Mouse (Mus musculus) kidney, adult 2 months (tissue): ENCODE measurements around the gene Slc38a4. TPM values are rescaled to one million over a fixed set of nuclear protein-coding genes. Genes with fewer than 3 reads are reported as not detected.

Experiments used
- DNase-seq: peaks from one replicate; pipeline ENCODE4 v3.0.0; 2021
- H3K27ac ChIP-seq: fragments of 200-500 bp; 2 replicates; pipeline ENCODE4 v1.5.1; 2012; ENCODE audit warnings: low read depth, low read length, control low read depth, inconsistent platforms; ENCODE audit not compliant: insufficient read depth
- H3K27me3 ChIP-seq: fragments of 200-500 bp; replicated peaks from 2 replicates; pipeline ENCODE4 v1.6.1; 2012; ENCODE audit warnings: mild to moderate bottlenecking, moderate library complexity, low read length, inconsistent platforms; ENCODE audit not compliant: control insufficient read depth, insufficient read depth
- H3K36me3 ChIP-seq: fragments of 200-500 bp; 2 replicates; pipeline ENCODE4 v1.6.1; 2012; ENCODE audit warnings: mild to moderate bottlenecking, moderate library complexity, low read length, inconsistent platforms; ENCODE audit not compliant: control insufficient read depth, insufficient read depth
- H3K4me1 ChIP-seq: fragments of 200-500 bp; 2 replicates; pipeline ENCODE4 v1.6.1; 2011; ENCODE audit warnings: low read length; ENCODE audit not compliant: control insufficient read depth, insufficient read depth
- H3K4me3 ChIP-seq: fragments of 200-500 bp; 2 replicates; pipeline ENCODE4 v1.5.1; 2011; ENCODE audit warnings: mild to moderate bottlenecking, low read depth, low read length, control low read depth; ENCODE audit not compliant: insufficient read depth
- CTCF ChIP-seq: fragments of 200-500 bp; conservative IDR thresholded peaks from 2 replicates; pipeline ENCODE4 v1.5.1; 2011; ENCODE audit warnings: low read depth, mild to moderate bottlenecking, control low read depth, low read length, moderate library complexity, mixed read lengths; ENCODE audit not compliant: insufficient read depth, insufficient read length
- POLR2A ChIP-seq: fragments of 200-500 bp; IDR thresholded peaks from one replicate; pipeline ENCODE4 v1.6.1; 2011; ENCODE audit warnings: low read depth, low read length, control low read depth
- WGBS: fragments of 180-500 bp; shearing (Covaris S2); methylation state at CpG from one replicate; pipeline ENCODE4 v1.1.7; 2018; 5-methylcytosine and 5-hydroxymethylcytosine counted together
- polyA plus RNA-seq: library from polyadenylated mRNA; depleted of rRNA; stranded (reverse); fragments of >200 nt; gene quantifications from 2 replicates; pipeline ENCODE4 v1.2.3, GENCODE M21; 2012

Gene Slc38a4
- polyA plus RNA-seq, 1 experiment: 2.7 TPM

DNA sequence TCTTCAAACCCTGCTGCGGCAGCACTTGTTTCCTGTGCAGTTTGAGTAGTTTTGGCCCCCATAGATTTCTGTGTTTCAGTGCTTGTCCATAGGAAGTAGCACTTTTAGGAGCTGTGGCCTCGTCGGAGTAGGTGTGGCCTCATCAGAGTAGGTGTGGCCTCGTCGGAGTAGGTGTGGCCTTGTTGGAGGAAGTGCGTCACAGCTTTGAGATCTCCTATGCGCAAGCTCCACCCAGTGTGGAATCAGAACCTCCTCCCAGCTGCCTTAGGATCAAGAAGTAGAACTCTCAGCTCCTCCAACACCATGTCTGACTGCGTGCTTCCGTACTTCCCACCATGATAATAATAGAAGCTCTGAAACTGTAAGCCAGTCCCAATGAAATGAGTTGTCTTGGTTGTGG is 83.8 kb downstream of the Slc38a4 start:
- WGBS: 84% methylated on average over 9 of the region's 9 CpGs
- H3K36me3 ChIP-seq: no peaks in the 10 kb centered on the region
- H3K27ac ChIP-seq: no peak overlapping the region
- no peak for DNase-seq
- TF ChIP-seq POLR2A: no peak
- TF ChIP-seq CTCF: no peak
- no peaks in the 10 kb centered on the region for H3K4me1 ChIP-seq
- H3K27me3 ChIP-seq: no peaks in the 10 kb centered on the region
- H3K4me3 ChIP-seq: no peak overlapping the region

DNA sequence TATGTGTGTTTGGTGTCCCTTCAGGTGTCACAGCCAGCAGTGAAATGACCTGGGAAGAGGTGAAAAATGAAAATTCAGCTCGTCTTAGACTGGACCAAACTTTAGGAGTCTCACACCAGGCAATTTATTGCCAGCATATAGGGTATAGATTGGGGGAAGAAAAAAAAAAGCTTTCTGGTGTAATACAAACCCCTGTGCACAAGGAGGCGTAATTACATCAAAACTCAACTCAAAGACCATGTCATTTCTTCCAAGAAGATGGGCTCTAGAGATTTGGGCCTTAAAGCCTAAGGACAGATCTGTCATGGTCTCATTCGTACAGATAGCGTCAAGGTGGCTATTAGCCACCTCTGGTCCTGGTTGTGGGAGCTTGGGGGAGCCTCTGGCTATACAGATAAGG is 86.0 kb downstream of the Slc38a4 start:
- no peak for DNase-seq
- no peak for TF ChIP-seq POLR2A
- 0 out of 2 replicates have a peak, but pooled peaks have one; percentile 3 for TF ChIP-seq CTCF
- 70% methylated on average over 4 of the region's 4 CpGs for WGBS
- Histone ChIP-seq H3K4me3 (no peak overlapping the region), H3K36me3 (no peaks in the 10 kb centered on the region), H3K27ac (no peak overlapping the region), H3K4me1 (no peaks in the 10 kb centered on the region), H3K27me3 (no peaks in the 10 kb centered on the region)

DNA sequence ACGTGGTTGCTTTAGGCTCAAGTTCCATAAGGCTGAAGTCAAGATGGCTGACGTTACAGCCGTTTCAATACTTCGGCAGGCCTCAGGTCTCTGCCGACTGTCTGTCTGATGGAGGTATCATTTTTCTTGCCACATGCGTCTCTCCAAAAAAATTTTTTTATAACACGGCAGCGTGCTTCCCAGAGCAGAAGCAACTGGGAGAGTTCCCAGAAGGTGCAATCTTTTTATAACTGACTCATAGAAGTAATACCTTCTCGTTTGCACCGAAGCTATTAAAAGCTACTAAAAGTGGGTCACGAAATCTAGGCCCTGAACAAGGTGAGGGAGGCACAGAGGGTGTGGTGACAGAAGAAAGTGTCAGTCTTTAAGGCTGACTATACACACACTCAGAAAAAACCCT is 87.0 kb downstream of the Slc38a4 start:
- TF ChIP-seq POLR2A (no peak), CTCF (no peak)
- WGBS: 90% methylated on average over 11 of the region's 11 CpGs
- Histone ChIP-seq H3K36me3 (no peaks in the 10 kb centered on the region), H3K4me3 (no peak overlapping the region), H3K4me1 (no peaks in the 10 kb centered on the region), H3K27me3 (no peaks in the 10 kb centered on the region), H3K27ac (no peak overlapping the region)
- DNase-seq: no peak

DNA sequence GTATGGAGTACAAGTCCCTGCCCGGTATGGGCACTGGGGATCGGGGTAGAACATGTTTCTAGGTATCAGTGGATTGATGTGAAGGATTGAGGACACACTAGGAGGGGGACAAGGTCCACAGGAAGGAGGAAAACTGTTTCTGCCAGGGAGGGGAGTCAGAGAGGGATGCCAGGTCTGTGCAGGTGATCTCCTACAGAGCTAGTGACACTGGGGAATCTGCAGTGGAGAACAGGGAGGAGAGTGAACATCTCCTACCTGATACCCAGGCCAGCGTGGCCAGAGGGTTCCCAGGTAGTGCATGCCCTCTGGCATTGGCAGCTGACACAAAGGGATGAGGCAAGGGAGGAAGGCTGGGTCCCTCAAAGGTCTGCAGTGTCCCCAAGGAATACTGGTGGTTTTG is 89.4 kb downstream of the Slc38a4 start:
- no peak for DNase-seq
- WGBS: 88% methylated on average over 3 of the region's 3 CpGs
- Histone ChIP-seq H3K4me1 (no peaks in the 10 kb centered on the region), H3K27me3 (no peaks in the 10 kb centered on the region), H3K36me3 (no peaks in the 10 kb centered on the region), H3K27ac (no peak overlapping the region), H3K4me3 (no peak overlapping the region)
- TF ChIP-seq POLR2A (no peak), CTCF (no peak)

DNA sequence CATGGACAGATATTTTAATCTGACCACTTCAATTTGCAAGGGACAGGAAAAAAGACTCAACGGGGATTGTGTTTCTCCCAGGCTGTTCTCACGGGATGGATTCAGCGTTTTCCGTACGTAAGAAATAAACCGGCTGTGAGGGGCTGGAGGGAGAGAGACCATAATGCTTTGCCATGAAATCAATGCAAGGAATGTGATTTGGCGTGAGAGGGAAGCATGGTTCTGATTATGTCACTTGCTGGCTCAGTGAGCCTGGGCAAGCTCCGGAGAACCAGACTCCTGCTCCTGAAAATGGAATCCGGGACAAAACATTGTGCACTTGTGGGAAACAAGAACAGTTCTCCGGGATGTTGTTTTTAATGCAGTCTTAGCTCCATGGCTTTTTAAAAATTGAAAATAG is 92.0 kb downstream of the Slc38a4 start:
- TF ChIP-seq POLR2A (no peak), CTCF (no peak)
- H3K4me1 ChIP-seq: no peaks in the 10 kb centered on the region
- no peaks in the 10 kb centered on the region for H3K36me3 ChIP-seq
- WGBS: 67% methylated on average over 10 of the region's 10 CpGs
- H3K4me3 ChIP-seq: no peak overlapping the region
- H3K27ac ChIP-seq: no peak overlapping the region
- DNase-seq: no peak
- H3K27me3 ChIP-seq: no peaks in the 10 kb centered on the region

DNA sequence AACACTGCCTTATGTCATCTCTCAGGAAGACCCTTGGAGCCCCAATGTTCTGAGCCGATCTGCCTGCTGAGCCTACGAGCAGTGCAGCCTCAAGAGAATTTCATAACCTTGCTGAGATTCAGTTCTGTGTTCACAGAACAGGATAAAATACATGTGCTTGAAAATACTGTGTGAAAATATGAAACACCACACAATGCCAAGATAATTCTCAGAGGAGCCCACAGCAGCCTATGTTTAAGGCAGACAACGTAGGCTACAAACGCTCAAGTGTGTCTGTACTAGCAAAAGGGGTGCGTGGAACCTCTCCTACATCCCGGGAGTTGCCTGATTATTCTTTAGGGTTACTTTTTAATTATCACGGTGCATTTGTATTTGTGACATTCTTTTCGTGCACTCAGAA is 92.4 kb downstream of the Slc38a4 start:
- TF ChIP-seq POLR2A: no peak
- no peak for TF ChIP-seq CTCF
- no peak overlapping the region for H3K4me3 ChIP-seq
- no peak for DNase-seq
- no peaks in the 10 kb centered on the region for H3K27me3 ChIP-seq
- no peak overlapping the region for H3K27ac ChIP-seq
- no peaks in the 10 kb centered on the region for H3K4me1 ChIP-seq
- H3K36me3 ChIP-seq: no peaks in the 10 kb centered on the region
- 83% methylated on average over 8 of the region's 8 CpGs for WGBS

DNA sequence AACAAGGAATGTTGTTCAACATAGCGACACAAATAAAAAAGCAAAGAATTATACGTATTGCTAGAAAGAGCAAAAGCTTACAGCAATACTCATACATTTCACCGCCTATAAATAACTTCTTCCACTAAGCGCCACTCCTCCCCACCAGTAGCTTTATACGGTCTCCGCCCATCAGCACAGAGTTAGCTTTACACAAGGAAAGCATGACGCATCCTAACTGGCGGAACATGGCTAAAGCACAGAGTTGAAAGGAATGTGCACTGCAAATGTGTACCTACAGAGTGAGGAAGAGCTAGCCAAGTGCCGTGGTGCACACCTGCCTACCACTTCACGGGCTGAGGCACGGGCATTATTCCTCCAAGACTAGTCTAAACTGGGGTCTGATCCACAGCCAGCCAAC is 95.4 kb downstream of the Slc38a4 start:
- H3K27ac ChIP-seq: no peak overlapping the region
- H3K4me1 ChIP-seq: no peaks in the 10 kb centered on the region
- no peaks in the 10 kb centered on the region for H3K36me3 ChIP-seq
- no peak overlapping the region for H3K4me3 ChIP-seq
- H3K27me3 ChIP-seq: no peaks in the 10 kb centered on the region
- no peak for DNase-seq
- WGBS: 93% methylated on average over 11 of the region's 11 CpGs
- TF ChIP-seq CTCF (no peak), POLR2A (no peak)

DNA sequence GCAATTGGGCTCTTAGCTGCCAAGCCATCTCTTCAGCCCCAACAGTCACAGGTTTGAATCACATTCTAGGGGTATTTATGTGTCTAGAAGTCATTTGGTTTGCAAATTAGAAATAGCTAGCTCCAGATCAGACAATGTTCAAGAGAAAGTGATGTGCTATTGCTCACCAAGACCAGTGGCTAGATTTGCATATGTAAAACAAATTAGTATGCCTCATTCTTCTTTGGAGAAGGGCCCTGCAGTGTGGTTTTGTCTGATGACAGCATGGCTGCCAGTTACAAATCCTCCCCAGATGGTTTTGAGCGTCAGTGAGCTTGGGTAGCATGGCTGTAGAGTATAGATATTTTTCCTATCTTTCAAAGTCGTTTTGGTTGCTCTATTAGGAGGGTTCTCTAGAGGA is 96.5 kb downstream of the Slc38a4 start:
- Histone ChIP-seq H3K36me3 (no peaks in the 10 kb centered on the region), H3K4me3 (no peak overlapping the region), H3K27ac (no peak overlapping the region), H3K27me3 (no peaks in the 10 kb centered on the region), H3K4me1 (no peaks in the 10 kb centered on the region)
- 75% methylated on average over 2 of the region's 2 CpGs for WGBS
- DNase-seq: no peak
- TF ChIP-seq CTCF: no peak
- no peak for TF ChIP-seq POLR2A
